Mouse (Mus musculus): ENCODE results near the gene Fam189a1.
A peak's percentile ranks its signal among the peaks of the same experiment; 100 is the strongest.

Fam189a1 gene

DNA sequence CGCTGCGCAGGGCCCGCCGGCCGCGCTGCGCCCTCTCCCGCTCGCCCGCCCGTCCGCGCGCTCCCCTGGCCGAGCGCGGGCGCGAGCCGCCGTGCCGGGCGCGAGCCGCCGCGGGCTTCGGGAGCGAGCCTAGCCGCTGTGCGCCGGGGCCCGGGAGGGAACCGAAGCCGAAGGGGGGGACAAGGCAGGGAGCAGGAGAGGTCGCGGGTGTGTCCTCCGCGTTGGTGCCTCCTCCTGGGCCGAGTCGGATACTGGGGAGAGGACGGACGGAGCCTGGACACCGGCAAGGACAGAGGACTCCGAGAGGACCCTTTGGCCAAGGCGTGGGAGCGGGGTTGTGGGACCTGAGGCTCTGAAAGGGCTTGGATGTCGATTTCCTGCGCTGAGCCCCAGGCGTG is at the start of gene Fam189a1:
TSS of gene Fam189a1 (minus strand) at position 57 of the 398 bp plus-strand sequence.
- DNase-seq, result peak; percentile 5

DNA sequence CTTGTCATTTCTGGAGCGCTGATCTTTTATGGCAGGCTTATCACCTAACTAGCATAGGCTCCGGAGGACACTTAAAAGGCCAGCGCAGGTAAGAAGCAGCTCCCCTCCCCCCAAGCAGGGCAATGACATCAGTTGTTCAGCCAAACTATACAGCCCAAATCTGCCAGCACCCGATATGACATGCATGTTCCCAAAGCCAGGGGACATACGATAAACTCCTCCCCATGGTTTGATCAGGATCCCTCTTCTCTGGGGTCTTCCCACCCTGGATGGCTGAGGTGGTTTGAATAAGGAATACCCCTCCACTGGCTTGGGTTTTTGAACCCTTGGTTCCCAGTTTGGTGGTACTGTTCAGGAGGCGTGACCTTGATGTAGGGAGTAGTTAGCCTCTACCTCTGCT is 49.7 kb upstream of the Fam189a1 start:
- DNase-seq, result no peak

DNA sequence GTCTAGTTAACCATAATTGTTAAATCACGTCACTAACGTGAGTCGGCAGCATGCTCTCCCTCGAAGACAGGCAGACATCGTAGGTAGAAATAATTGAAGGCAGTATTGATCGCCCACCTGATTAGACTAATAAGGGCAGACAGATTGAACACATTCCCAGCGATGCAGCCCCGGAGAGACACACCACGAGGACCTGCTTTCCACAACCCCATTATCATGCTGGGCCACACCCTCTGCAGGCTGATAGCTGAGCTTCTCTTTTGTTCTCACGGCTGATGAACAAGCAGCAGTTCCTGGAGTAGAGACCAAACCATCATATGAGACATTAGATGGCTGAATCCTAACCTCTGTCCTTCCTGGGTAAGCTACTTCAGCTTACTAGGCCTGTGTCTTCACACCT is 46.3 kb upstream of the Fam189a1 start:
- no peak for DNase-seq

DNA sequence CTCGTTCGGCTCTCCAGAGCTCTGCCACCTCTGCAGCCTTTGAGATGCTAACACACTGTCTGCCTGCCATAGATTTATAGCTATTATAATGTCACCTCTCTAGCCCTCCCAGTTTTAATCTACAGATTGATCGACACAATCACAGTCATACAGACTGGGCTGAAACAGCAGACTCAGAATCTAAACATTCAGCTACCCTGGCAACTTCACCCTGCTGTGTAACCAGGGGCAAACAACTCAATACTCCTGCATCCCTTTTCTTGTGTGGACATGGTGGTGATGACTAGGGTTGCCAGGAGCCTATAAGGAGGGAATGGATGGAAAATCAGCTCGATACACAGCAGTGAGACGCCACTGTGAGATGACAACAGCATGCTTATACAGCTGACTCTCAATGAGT is 24.3 kb upstream of the Fam189a1 start:
- DNase-seq, result no peak

DNA sequence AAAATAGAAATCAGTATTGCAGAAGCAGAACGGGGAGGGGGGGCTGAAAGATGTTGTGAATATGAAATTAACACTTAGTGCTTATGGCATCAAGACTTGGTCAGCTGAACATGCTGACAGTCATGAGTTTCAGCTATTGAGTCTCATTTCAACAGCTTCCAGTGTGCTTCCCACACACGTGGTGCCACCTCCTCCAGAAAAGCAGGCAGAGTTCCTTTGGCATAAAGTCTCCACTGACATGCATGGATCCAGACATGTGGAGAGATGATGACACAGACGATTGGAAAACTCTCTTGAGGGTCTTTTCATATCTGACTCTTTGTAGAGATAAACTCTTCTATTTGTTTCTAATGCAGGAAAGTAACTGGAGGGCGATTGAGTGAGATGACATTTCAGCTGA is 14.4 kb upstream of the Fam189a1 start:
- DNase-seq, result no peak

DNA sequence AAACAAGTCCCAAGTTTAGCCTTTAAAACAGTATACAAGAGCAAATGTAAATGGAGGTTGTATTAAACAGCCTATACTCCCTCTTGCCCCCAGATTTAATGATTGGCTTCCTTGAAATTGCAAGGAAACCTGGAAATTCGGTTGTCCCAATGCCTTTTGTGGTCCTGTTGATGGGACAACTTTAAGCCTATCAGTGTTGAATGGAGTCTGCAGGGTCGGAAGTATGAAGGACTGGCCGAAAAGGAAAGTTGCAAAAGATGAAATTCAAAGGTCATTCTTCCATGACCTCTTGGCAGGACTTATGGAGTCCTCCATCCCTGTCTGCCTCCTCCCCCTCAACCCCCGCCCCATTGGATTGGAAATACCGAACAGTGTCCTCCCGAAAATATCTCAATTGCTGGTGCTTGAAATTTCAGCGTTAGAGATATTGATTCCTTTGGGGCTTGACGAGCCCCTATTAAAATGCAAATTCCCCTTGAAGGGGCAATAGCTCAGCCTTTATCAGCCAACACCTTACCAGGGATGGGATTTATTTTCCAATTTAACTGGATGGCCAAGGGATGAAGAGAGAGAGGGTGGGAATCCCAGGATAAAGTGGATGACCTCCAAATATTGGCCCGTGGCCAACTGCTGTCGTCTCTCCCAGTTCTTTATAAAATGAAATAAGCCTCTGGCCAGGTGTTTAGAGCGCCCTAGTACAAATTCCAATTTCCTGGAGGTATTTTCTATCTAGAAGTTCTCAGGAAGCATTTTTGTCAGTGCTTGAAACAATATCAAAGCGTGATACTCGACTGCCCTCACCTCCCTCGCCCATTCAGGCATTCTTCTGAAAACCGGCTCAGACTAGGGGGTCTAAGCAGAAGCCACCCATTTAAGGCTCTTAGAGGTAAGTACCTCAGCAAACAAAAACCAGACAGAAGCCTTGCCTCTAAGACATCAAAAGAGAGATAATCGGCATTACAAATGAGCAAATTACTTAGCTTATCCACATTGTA is 958 bp upstream of the Fam189a1 start:
- DNase-seq, result no peak

DNA sequence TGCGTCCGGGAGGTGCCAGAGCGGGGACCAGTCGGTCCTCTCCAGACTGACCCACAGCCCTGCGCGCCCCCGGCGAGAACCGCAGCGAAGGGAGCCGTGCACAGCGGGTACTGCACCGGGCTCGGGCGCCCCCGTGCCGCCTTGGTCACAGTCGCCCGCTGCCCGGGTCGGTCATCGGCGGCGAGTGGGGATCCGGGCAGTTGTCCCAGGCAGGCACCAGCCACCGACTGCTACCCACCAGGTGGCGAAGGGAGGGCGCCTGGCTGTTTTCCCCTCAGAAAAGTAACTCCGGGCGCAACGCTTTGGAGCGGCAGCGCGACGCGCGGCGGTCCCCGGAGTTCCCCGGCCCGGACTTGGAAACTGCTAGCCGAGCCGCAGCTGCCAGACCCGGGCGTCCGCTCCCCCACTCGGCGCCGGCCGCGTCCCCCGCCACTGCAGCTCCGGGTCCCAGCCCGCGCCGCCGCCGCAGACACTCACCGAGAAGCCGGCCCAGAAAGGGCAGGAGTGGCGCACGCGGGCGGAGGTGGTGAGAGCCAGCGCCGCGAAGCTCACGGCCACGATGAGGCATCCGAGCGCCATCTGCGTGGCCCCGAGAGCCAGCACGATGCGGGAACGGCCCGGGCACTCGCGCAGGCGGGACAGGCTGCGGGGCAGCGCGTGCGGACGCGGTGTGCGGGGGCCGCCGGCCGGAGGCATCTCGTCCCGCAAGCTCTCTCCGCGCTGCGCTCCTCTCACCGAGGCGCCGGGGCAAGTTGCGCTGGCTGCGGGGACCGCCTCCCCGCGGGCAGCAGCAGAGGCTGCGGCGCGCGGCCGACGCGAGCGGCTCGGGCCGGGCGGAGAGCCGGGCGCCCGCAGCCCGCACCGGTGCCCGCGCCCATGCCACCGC is 499 bp downstream of the Fam189a1 start:
- peak; percentile 11 for DNase-seq

DNA sequence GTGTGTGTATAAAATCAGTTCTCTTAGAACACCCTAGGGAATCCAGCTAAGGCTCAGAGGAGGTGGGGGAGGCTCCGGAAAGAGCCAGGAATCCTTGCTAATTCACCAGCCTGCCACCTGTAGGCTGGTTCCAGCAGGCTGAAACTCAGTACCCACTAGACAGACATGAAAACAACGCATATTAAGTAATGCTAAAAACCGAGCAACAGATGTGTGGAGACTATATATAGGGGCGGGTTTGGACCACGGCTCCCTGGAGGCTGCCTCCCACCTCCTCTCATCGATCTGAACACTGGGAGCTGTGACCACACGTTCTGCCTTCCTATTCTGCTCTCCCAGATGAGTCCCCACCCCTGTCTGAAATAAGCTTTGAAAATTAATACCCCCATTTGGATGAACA is 1.8 kb downstream of the Fam189a1 start:
- no peak for DNase-seq

DNA sequence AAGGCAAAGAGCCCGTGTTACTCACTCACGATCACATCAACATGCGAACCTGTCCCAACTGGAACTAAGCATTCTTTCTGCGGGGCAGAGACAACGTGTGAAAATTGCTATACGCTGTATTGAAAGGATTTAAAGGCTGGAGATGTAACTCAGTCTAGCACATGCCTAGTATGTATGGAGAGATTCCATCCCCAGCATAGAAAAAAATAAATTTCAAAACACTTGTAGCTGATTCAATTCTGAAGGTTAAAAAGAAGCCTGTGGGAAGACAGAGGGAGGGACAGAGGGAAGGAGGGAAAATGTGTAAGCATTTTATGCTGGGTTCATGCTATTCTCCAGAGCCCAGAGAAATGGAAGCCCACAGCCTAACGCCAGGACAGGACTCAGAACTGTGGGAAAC is 2.5 kb downstream of the Fam189a1 start:
- no peak for DNase-seq

DNA sequence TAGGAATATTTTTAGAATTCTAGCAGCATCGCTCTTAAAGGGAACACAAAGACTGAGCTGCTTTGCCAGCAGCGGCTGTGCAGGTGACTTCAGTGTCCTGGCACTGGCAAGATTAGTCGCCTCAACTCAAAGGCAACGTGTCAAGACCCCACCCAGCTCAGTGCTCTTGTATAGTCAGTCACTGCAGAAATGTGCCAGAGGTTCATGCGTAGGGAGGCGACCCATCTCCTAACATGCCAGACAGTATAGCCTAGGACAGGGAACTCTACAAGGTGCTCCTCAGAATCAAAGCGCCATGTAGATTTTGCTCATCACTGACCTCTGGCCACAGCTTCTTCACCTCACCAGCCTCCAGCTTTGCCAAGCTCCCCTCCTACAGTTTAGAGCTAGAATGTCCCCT is 4.8 kb downstream of the Fam189a1 start:
- DNase-seq, result no peak

DNA sequence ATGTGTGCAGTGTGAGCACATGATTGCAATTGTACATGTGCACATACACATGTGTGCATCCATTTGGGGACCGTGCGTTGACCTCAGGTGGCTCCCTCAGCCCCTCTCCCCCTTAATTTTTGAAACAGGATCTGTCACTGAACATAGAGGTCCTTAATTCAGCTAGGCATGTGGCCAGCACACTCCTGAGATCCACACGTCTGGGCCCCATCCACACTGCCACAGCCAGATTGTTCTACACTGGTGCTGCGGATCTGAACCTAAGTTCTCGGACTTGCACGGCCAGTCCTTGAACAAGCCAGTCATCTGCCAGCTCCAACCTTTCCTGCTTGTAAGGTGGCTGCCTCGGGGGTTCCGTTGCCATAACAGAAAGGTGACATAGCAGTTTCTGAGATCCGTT is 7.3 kb downstream of the Fam189a1 start:
- DNase-seq, result no peak

DNA sequence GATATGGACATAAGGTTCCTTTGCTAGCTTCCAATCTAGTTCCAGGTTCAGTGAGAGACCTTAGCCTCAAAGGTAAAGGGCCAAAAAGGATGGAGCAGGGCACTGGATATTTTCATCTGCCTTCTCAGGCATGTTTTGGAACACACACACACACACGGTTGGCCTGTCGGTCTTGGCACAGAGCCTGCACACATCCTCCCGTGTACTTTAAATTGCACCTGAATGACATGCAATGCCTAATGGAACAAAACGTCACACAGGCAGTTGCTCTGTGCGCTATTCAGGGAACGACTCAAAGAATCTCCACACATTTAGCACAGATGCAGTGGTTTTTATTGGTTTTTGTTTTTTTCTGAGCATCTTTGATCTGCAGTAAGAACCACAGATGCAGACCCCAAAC is 11.5 kb downstream of the Fam189a1 start:
- no peak for DNase-seq

DNA sequence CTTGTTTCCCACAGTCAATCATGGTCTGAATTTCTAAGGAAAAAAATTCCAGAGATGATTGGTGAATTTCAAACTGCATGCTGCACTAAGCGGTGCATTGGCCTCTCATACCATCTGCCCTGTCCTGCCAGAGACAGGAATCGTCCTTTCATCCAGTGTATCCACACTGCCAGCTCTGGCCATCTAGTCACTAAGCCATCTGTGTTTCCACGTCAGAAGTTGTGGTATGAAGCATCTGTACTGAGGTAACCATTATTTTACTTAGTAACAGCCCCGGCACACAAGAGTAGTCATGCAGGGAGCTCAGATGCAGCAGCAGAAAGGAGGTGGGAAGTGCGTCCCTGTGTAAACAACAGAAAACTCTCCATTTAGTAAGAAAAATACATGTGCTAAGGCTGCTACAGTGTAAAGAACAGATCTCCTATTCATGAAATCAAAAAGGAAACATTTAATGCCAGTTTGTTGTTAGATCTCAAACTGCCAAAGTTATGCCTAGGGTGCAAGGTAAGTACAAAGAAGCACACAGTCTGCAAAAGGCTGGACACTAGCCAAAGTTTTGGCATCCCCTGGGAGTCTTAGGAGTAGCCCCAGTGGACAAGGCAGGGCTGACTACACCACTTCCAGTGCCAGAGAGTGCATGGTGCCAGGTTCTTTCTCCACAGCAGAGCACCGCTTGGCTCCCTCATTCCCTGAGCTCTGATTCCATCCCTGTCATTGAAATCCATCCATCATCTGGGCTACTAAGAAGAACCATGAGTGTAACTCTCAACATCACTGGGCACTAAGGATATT is 14.3 kb downstream of the Fam189a1 start:
- DNase-seq, result no peak

DNA sequence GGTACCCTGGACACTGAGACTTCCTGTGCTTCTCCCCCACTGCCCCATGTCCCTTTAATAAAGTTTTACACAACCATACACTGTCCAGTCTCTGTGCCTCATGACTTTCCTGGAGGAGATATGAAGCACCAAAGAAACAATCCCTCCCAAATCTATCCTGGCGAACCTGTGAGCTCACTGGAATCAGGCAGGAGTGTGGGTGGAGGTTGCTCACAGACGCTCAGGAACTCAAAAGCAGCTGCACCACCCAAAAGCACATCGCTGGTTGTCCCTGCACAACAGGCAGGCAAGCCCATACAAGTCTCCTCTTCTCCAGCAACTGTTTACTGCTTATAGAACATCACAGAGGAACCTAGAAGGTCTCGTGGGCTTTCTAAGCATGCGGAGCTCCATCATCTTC is 15.5 kb downstream of the Fam189a1 start:
- DNase-seq, result no peak

DNA sequence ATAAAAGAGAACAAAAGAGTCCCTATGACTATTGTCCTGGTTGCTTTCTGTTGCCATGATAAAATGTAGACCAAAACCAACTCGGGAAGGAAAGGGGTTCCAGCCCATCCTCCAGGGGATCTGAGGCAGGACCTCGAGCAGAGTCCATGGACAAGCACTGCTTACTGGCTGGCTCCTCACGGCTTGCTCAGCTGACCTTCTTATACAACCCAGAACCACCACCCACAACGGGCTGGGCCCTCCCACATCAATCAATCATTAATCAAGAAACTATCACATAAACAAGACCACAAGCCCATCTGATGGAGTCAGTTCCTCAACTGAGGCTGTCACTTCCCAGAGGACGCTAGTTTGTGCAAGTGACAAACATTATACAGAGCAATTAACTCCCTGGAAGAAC is 16.3 kb downstream of the Fam189a1 start:
- DNase-seq, result no peak

DNA sequence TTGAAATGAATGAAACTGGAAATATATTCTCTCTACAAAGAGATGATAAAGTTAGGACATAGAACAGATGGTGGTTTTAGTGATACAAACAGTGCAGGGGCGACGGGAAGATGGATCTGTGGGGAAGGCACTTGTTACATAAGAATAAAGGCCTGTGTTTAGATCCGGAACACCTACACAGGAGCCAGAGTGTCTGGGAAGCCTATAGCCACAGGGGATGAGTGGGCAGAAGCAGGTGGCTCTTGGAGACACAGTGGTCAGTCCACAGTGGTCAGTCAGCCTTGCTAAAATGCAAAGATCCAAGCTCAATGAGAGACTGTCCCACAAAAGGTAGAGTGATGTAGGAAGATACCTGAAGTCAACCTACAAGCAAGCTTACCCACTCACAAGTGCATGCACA is 32.6 kb downstream of the Fam189a1 start:
- DNase-seq, result no peak

DNA sequence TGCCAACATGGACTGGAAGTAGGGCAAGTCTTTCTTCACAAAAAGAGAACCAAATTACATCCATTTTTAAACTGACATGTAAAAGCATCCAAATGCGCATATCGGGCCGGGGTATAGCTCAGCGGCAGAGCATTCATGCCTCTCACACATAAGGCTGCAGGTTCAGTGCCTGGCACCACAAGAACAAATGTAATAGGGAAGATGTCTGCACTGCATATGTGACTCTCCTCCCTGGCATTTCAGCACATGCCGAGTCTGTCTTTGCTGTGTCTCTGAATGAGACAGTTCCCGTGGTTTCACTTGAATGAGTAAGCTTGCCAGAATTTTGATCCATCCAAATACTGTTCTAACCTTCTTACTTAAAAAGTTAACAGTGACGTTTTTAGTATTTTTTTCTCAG is 39.5 kb downstream of the Fam189a1 start:
- no peak for DNase-seq

DNA sequence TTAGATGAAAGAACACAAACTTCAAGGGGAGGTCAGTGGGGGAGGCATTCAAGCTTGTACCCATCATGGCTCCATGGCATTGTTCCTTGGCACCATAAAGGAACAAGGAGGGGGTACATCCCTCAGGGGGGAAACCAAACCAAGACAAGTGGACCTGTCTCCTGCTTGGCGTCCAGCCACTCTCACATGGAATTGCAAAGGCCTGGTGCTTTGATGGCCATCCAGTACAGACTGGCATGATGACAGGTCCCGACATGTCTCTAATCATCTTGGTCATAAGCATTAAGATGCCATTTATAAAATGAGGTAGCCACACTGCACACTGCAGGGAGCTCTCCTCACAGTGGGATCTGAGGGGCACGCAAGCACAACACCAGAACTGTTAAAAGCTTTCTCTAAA is 41.0 kb downstream of the Fam189a1 start:
- DNase-seq, result no peak

DNA sequence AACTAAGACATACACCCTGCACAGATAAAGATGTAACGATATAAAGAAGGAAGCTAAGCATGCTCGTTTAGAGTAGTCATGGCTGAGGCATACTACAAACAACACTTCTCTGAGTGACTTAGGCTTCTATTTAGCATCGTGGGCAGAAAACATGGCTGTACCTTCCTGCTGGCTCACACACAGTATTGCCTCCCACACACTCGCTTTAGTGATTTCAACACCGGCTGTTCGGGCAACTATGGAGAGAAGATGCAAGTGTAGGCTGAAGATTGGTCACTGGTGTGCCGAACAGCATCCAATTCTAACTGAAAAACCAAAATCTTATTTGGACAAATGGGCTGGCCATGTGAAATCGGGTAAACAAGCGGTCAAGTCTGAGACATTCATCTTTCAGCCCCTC is 44.7 kb downstream of the Fam189a1 start:
- DNase-seq, result no peak

DNA sequence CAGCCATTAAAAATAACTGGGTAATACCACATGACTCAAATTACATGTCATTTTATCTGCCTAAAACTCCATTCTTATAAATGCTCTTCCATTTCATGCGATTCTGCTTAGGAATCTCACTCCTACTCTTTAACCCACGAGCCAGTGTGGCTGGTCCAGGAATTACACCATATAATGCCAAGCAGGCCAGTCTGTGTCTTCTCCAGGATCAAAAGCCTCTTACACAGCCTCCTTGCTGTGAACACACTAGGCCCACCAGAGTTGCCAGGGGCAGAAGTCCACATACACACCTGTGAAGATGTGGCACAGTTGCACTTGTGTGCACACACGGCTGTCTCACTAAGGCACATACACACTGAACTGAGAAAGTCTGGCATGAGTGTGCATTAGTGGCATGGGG is 50.8 kb downstream of the Fam189a1 start:
- no peak for DNase-seq

DNA sequence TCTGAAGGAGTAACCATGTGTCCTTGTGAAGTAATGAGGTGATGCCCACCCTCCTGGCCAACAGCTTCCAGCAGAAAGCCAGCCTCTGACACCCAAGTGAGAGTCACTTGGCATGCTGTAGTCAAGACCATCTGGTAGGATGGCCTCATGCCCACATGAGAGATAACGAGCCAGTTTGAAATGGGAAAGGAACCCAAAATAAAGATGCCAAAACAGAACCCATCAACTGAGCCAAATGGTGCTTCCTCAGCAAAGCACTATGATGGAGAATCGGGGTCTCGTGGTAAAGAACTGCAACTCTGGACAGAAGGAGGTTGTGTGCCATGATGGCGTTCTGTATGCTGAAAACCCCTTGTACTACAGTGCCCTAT is 51.3 kb downstream of the Fam189a1 start:
- DNase-seq, result no peak

DNA sequence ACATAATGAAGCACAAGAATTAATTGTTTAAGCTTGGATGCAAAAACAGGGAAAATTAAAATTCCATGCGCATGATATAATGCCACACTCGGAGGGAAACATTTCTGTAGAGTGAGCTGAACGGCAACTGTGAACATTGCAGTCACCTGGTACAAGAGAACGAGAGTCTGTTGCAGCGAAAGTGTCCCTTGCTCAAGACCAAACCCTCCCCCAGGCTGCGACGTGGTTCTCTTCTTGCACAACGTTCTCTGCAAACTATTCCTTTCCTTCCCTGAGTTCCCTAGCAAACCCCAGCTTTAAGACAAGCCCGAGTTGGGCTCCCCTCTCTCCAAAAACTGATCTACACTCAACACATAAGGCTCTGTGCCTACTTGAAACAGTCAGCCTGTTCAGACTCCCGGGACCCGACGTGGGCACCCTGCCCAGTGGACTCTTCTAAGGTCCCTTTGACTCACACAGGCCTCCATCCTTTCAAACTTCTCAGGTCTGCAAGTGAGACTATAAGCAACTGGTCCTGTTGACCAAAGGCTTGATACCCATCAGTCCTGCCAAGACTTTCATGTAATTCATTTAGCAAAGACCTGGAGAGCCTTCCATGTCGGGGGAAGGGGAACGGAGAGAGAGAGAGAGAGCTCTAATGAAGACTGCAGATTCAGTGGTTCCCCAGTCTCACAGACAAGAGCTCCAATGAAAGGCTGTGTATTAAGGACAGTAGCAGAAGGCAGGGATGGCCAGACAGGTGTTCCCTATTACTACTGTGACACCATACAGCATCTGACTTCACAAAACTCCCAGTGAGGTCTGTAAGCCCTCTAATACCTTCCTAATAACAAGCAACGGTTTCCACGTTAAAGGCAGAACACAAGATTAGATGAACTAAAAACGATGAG is 51.9 kb downstream of the Fam189a1 start:
- no peak for DNase-seq
